Mouse (Mus musculus) regulatory T cell (primary cell): ENCODE measurements around the gene Col25a1.

Experiments used
- in situ Hi-C: fragments of 300-600 bp; cut with MboI, MseI; formaldehyde crosslinking; loops from one replicate; pipeline ENCODE4 v1.15.1; 2025; ENCODE audit warnings: high pct_unique_total_duplicates

The Col25a1 gene

GRCm38 (mm10) chr3:130242647-130243296, 111.5 kb downstream of the Col25a1 start:
- in situ Hi-C loops = no loop called here

DNA sequence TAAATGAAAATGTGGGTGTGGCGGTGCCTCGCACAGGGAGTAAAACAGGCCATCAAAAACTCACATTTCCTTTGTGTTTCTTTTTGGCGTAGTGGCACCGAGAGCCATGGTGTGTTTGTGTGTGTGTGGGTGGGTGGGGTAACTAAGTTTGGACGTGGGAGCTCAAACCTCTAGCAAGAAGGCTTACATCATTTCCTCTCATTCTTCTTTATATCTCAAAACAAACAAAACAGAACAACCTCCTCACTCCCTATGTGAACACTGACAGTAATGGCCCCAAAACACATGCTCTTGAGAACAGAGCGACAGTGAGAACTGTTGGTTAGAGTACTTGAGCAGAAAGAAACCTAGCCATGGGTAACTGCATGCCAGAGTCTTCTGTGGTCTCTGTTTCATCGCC, 121.1 kb downstream of the Col25a1 start:
- in situ Hi-C loops = no loop called here

DNA sequence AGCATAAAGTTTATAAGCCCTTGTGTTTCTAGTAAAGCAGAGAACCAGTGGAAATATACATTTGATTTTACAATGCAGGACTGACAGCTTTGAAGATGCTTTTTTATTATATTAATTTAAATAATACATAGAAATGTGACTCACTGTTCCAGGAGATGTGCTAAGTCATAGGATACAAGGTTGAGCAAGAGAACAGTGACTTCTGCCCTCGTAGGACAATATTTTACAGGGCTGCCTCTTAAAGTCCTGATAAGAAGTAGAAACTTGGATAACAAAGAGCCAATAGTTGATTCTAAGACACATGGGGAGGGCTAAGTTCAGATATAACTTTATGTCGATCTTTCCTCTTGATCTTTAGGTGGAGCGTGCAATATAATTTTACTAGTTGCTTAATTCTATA, 124.8 kb downstream of the Col25a1 start:
- in situ Hi-C loops = no loop called here

DNA sequence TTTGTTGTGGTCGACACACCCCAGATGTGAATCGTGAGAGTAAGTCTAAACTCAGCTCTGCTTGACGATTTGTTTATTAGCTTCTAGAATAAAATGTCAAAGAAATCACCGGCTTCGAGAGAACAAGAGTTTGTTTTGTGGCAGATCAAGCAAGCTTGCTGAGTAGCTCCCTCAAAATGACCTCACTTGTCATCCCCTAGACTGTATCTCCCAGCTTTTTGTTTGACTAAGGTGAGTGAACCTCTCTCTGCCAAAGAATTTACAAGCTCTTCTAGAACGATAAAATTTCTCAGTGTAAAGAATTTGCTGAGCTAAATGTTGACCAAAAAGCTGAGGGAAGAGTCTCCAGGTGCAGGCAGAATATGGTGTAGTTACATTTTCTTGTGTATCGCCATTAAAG, 125.3 kb downstream of the Col25a1 start:
- in situ Hi-C loops = no loop called here

GRCm38 (mm10) chr3:130259670-130260069, 128.4 kb downstream of the Col25a1 start:
- in situ Hi-C loops = no loop called here

DNA sequence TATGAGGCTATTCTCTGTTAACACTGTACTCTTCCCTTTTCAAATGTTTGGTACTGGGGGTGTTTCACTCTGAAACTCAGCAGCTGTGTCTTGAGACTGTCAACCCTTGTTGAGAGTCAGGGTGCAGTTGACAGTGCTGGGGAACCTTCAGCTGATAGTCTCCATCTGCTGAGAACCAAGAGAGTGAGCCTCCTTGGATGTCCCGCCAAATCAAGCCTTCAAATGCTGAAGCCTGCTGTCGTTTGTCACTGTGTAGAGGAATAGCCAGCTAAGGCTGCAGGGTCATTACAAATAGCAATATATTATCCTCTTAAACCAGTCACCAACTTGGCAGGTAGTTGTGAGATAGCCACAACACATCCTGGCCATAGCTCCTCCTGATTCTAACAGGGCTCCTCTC, 129.0 kb downstream of the Col25a1 start:
- in situ Hi-C loops = no loop called here

DNA sequence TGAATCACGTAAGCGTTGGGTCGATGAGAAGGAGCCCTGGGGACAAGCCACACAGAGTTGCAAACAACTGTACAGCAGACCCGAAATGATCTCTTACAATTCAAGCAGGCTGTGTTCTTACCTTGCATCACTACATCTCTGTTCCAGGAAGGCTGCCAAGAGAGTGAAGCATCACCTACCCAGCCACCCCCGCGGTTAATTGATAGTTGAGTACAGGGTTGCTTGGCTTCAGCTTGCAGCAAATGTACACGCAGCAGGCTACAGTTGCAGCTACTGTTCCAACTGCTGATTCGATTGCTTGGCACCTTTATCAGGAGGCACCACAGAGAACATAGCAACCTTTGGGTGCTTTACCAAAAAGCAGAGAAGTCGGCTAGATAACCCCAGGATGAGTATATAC, 133.8 kb downstream of the Col25a1 start:
- in situ Hi-C loops = no loop called here

GRCm38 (mm10) chr3:130270509-130270908, 139.2 kb downstream of the Col25a1 start:
- in situ Hi-C loops = no loop called here

DNA sequence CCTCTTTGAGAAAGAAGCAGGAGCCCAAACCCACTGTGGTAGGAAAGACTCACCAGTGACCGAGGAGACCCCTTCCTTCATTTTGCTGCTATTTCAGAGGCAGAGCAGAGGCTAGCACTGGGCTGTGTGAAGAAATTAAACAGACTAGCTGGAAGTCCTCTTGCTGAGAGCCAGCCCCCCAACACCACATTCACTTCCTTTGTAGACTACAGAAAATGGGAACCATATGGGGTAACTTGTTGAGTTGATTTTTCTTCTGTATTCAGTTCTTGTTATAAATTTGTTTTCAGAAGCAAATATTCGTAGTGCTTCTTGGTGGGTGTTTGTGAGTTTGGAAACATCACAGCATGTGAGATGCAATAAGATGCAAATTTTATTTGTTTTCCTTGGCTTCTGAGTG, 142.6 kb downstream of the Col25a1 start:
- in situ Hi-C loops = no loop called here

GRCm38 (mm10) chr3:130278298-130279050, 147.2 kb downstream of the Col25a1 start:
- in situ Hi-C loops = no loop called here

GRCm38 (mm10) chr3:130283011-130283760, 151.9 kb downstream of the Col25a1 start:
- in situ Hi-C loops = no loop called here

DNA sequence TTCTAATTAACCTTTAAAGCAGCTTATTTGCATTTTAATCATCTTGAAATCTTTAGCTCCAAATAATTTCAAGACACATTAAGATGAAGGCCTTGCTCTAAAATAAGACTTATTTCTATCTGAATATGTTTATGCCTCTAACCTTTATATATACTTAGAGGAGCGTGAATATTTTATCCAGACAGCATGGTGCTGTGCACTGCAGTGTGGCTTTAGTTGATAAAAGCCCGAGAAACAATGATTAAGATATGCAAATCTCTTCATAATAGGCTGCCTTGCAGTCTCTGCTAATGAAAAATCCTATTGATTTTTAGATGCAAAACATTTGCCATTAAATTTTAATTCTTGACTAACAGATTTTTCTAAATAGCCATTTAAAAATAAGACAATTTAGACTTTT, 156.8 kb downstream of the Col25a1 start:
- in situ Hi-C loops = no loop called here

GRCm38 (mm10) chr3:130288756-130289155, 157.5 kb downstream of the Col25a1 start:
- in situ Hi-C loops = no loop called here

DNA sequence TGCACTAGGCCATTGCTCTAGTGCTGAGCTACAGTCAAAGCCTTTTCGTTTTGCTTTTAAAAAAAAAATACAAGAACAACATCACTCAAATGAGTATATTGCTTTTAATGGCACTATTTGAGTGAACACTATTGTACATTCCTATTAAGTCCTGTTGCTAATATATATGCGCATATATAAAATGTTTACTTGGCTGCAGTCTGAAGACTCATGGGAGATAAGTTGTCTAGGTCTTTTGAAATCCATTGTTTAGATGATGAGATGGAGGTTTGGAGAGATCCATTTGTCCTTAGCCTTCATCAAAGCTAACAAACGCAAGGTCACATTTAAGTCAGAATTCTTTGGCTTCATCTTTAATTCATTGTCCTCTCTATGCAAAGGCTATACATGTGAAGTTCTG, 157.9 kb downstream of the Col25a1 start:
- in situ Hi-C loops = no loop called here

DNA sequence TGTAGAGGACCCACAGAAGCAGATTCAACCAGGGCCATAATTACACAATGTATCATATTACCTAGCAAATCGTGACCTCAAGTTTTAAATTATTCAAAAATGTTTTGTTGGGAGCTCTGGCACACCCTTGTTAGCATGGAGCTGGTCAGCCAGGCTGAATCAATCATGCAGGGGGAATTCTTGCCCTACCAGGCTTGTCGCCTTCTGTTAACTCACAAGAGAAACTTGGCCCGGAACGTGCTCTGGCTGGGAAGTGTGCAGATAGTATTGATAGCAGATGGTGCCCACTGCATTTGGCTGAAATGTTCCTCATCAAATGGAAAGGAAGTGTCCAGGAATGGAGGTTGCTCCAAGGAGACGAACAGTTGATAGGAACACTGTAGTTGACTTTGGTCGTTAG, 158.9 kb downstream of the Col25a1 start:
- in situ Hi-C loops = no loop called here

DNA sequence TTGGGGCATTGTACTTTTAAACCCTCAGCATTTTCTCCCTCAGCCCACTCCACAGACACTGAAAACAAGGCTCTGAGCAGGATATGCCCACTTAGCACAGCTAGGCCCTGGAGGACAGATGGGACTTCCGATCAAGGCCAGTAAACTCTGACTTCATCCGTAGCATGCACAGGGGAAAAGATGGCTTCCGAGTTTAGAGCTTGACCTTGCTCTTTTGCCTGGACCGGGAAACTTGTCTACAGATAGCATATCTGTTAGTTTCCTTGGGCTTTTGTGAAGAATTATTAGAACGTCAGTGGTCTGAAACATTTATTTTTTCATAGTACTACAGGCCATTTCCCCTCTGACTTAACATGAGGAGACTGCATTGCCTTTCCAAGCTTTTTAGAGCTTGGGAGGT, 159.4 kb downstream of the Col25a1 start:
- in situ Hi-C loops = no loop called here

DNA sequence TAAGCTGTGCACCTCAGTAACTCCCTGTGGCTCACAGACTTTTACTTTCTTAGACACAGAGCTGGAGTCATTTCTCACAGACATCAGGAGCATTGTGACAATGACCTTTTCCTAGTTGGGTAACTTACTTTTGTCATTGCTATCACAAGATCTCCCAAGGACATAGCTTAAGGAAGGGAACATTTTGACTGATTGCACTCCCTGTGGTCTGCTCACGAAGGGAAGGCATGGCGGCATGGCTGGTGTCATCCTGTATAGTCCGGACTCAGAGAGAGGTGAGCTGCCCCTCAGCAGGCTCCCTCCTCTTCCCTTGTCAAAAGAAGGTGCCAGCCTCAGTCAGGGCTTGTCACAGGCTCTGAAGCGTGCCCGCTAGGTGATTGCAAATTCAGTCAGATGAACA, 160.6 kb downstream of the Col25a1 start:
- in situ Hi-C loops = no loop called here

- in situ Hi-C loops = no loop called here
Measured at GRCm38 (mm10) chr3:130300530-130300929, 169.2 kb downstream of the Col25a1 start.

GRCm38 (mm10) chr3:130303597-130303996, 172.3 kb downstream of the Col25a1 start:
- in situ Hi-C loops = no loop called here

GRCm38 (mm10) chr3:130304827-130305226, 173.5 kb downstream of the Col25a1 start:
- in situ Hi-C loops = no loop called here

GRCm38 (mm10) chr3:130305686-130306085, 174.4 kb downstream of the Col25a1 start:
- in situ Hi-C loops = no loop called here

GRCm38 (mm10) chr3:130309277-130309676, 178.0 kb downstream of the Col25a1 start:
- in situ Hi-C loops = no loop called here
